Mouse (Mus musculus) ES-E14 (cell line): ENCODE data around the gene Nrtn. TPM values are rescaled to one million over a fixed set of nuclear protein-coding genes. Genes with fewer than 3 reads are reported as not detected.

Experiments
- DNase-seq: peaks from one replicate; pipeline ENCODE4 v3.0.0-alpha.2; 2013; ENCODE audit warnings: low read depth, low spot score
- H3K27ac ChIP-seq: 2 replicates; pipeline ENCODE4 v1.5.1; 2012; ENCODE audit warnings: low read depth, mild to moderate bottlenecking, low read length, moderate library complexity, mixed read lengths; ENCODE audit not compliant: poor library complexity, insufficient read depth, severe bottlenecking
- H3K36me3 ChIP-seq: 2 replicates; pipeline ENCODE4 v1.6.1; 2012; ENCODE audit warnings: mild to moderate bottlenecking, low read length, moderate library complexity, mixed read lengths; ENCODE audit not compliant: control insufficient read depth, poor library complexity, insufficient read depth, severe bottlenecking
- H3K4me1 ChIP-seq, 2 experiments: fragments of 150-350 bp in 1 of 2; sonication (generic) in 1 of 2; 2 replicates each; pipeline ENCODE4 v1.6.1; 2012; ENCODE audit warnings: low read length in 2 of 2, mild to moderate bottlenecking in 1 of 2, mixed read lengths in 1 of 2; ENCODE audit not compliant: control insufficient read depth in 2 of 2, insufficient read depth in 2 of 2, poor library complexity in 1 of 2
- H3K4me3 ChIP-seq, 2 experiments: fragments of 150-350 bp in 1 of 2; sonication (generic) in 1 of 2; 2 replicates each; pipeline ENCODE4 v1.5.1; 2012; ENCODE audit warnings: low read length in 2 of 2, low read depth in 1 of 2, mild to moderate bottlenecking in 1 of 2, mixed read lengths in 1 of 2; ENCODE audit not compliant: insufficient read depth in 1 of 2, poor library complexity in 1 of 2, severe bottlenecking in 1 of 2
- H3K9ac ChIP-seq: 2 replicates; pipeline ENCODE4 v1.6.1; 2012; ENCODE audit warnings: low read depth, mild to moderate bottlenecking, low read length, mixed read lengths; ENCODE audit not compliant: poor library complexity, insufficient read depth, severe bottlenecking
- H3K9me3 ChIP-seq: fragments of 150-350 bp; sonication (generic); 2 replicates; pipeline ENCODE4 v1.6.1; 2012; ENCODE audit warnings: low read depth, mild to moderate bottlenecking, low read length; ENCODE audit not compliant: control insufficient read depth, insufficient read depth
- CHD2 ChIP-seq: IDR thresholded peaks from 2 replicates; pipeline ENCODE4 v1.6.1; 2014; ENCODE audit warnings: mild to moderate bottlenecking, low read depth, low read length, inconsistent platforms
- HCFC1 ChIP-seq: IDR thresholded peaks from 2 replicates; pipeline ENCODE4 v1.6.1; 2012; ENCODE audit warnings: low read length, inconsistent platforms, borderline replicate concordance; ENCODE audit not compliant: insufficient read depth
- MAFK ChIP-seq: IDR thresholded peaks from 2 replicates; pipeline ENCODE4 v1.6.1; 2014; ENCODE audit warnings: mild to moderate bottlenecking, low read depth, low read length, inconsistent platforms; ENCODE audit not compliant: insufficient read depth
- ZC3H11A ChIP-seq: IDR thresholded peaks from 2 replicates; pipeline ENCODE4 v1.6.1; 2012; ENCODE audit warnings: low read depth, mild to moderate bottlenecking, inconsistent platforms, low read length, borderline replicate concordance
- ZNF384 ChIP-seq: IDR thresholded peaks from 2 replicates; pipeline ENCODE4 v1.6.1; 2012; ENCODE audit warnings: low read depth, low read length, inconsistent platforms
- in situ Hi-C, 2 experiments: fragments of 600-800 bp; cut with MboI; formaldehyde crosslinking; loops; one replicate each; pipeline ENCODE4 v1.15.1; 2025; ENCODE audit warnings: low sequenced_read_pairs in 2 of 2, inconsistent platforms in 1 of 2; ENCODE audit not compliant: unreplicated experiment in 2 of 2
- total RNA-seq: library from RNA; depleted of rRNA; stranded (reverse); fragments of 300-350 nt; gene quantifications from 2 replicates; pipeline ENCODE4 v1.2.3, GENCODE M21; 2012

The Nrtn gene
- total RNA-seq, 1 experiment, result 8.4 TPM

GRCm38 (mm10) chr17:56761077-56761476, 3.7 kb upstream of the Nrtn start:
- TF ChIP-seq CHD2 (no peak), HCFC1 (no peak), ZC3H11A (no peak), ZNF384 (no peak), MAFK (no peak)
- Histone ChIP-seq H3K4me3 (no peak overlapping the region), H3K36me3 (no peaks in the 10 kb centered on the region), H3K9ac (no peak overlapping the region), H3K9me3 (no peaks in the 10 kb centered on the region), H3K4me1 (peaks cover 0 to 19% of the 10 kb centered on the region in 2 experiments; a peak in 2 of 4 replicates), H3K27ac (no peak overlapping the region)
- no peak for DNase-seq
- in situ Hi-C loops, result no loop called here

- TF ChIP-seq HCFC1, result no peak
- H3K4me1 ChIP-seq, result peaks cover 0 to 25% of the 10 kb centered on the region in 2 experiments; a peak in 2 of 4 replicates
- in situ Hi-C loops, result no loop called here
- no peak overlapping the region for H3K9ac ChIP-seq
- no peak for DNase-seq
- no peaks in the 10 kb centered on the region for H3K9me3 ChIP-seq
- no peak overlapping the region for H3K4me3 ChIP-seq
- no peaks in the 10 kb centered on the region for H3K36me3 ChIP-seq
- no peak overlapping the region for H3K27ac ChIP-seq
Observed at GRCm38 (mm10) chr17:56759261-56759660, 1.9 kb upstream of the Nrtn start.

GRCm38 (mm10) chr17:56758132-56758531, 802 bp upstream of the Nrtn start:
- peak; percentile 92 for DNase-seq
- H3K27ac ChIP-seq, result no peak overlapping the region
- no peak for TF ChIP-seq ZNF384
- no peak for TF ChIP-seq CHD2
- TF ChIP-seq HCFC1, result no peak
- no peak for TF ChIP-seq ZC3H11A
- TF ChIP-seq MAFK, result no peak
- peak overlapping the region; percentile 70 to 83; a peak in 3 of 4 replicates for H3K4me3 ChIP-seq
- no peaks in the 10 kb centered on the region for H3K9me3 ChIP-seq
- no peaks in the 10 kb centered on the region for H3K36me3 ChIP-seq
- no peak overlapping the region for H3K9ac ChIP-seq
- in situ Hi-C loops, result no loop called here
- peaks cover 0 to 30% of the 10 kb centered on the region in 2 experiments; a peak in 2 of 4 replicates for H3K4me1 ChIP-seq

- no peak overlapping the region for H3K27ac ChIP-seq
- in situ Hi-C loops, result no loop called here
Observed at GRCm38 (mm10) chr17:56756703-56757399, 479 bp downstream of the Nrtn start.

More at GRCm38 (mm10) chr17:56756703-56757399, 479 bp downstream of the Nrtn start:
- H3K4me1 ChIP-seq, result peaks cover 0 to 33% of the 10 kb centered on the region in 2 experiments; a peak in 2 of 4 replicates
- no peaks in the 10 kb centered on the region for H3K9me3 ChIP-seq
- no peaks in the 10 kb centered on the region for H3K36me3 ChIP-seq
- H3K4me3 ChIP-seq, result peak overlapping the region; percentile 76 to 83
- peak overlapping the region; percentile 83 for H3K9ac ChIP-seq
- DNase-seq, result no peak
- TF ChIP-seq ZC3H11A (no peak), CHD2 (no peak), ZNF384 (no peak), MAFK (no peak), HCFC1 (no peak)
